Mouse (Mus musculus) Patski (cell line): Measurements from ENCODE around the gene Eva1b. TPM values are rescaled to one million over a fixed set of nuclear protein-coding genes. Genes with fewer than 3 reads are reported as not detected.

ENCODE experiments used
- ATAC-seq: fragments of 100-300 bp; one replicate; pipeline ENCODE4 v1.8.0; 2021
- CTCF ChIA-PET: fragments of 350-600 bp; sonication (Branson Sonifier 250); formaldehyde crosslinking; loops from one replicate; lab custom pipeline; 2022; ENCODE audit warnings: inconsistent platforms; lab: Charles Lee
- POLR2A ChIA-PET: fragments of 350-600 bp; sonication (Branson Sonifier 250); formaldehyde crosslinking; loops from one replicate; lab custom pipeline; 2022; ENCODE audit warnings: antibody characterized with exemption, inconsistent platforms; lab: Charles Lee
- DNase-seq: peaks from one replicate; pipeline ENCODE4 v3.0.0-alpha.2; 2011; ENCODE audit warnings: low read depth, low spot score
- H3K27me3 ChIP-seq: fragments of 371-371 bp; one replicate; pipeline ENCODE4 v1.5.1; 2021
- CTCF ChIP-seq: fragments of 100-300 bp; IDR thresholded peaks from one replicate; pipeline ENCODE4 v1.5.1; 2021
- in situ Hi-C: fragments of 300-500 bp; cut with MboI; formaldehyde crosslinking; loops from 3 replicates; pipeline ENCODE4 v1.11.1; 2018; ENCODE audit warnings: low pct_unique_long_range_greater_than_20kb, mixed read lengths
- polyA plus RNA-seq: library from polyadenylated mRNA; unstranded; gene quantifications from one replicate; pipeline ENCODE4 v1.2.3, GENCODE M21; 2021

The Eva1b gene
- polyA plus RNA-seq, 1 experiment from 2014 or later = 62.2 TPM

- in situ Hi-C loops = no loop called here
- CTCF ChIA-PET = no interaction called here
- DNase-seq (no peak), ATAC-seq (no peak)
- no peak for TF ChIP-seq CTCF
- POLR2A ChIA-PET = interaction anchor here (0.6 to 1.8 kb wide), 2 partner anchors 13 to 17 kb away, joined by 3 to 5 read pairs; no protein-coding TSS in a partner anchor
- H3K27me3 ChIP-seq = no peaks in the 10 kb centered on the region
These were observed 28.9 kb upstream of the Eva1b start for GRCm38 (mm10) chr4:126118651-126119050.

GRCm38 (mm10) chr4:126119051-126119450 lies 28.5 kb upstream of the Eva1b start:
- DNase-seq (no peak), ATAC-seq (no peak)
- in situ Hi-C loops = no loop called here
- no peak for TF ChIP-seq CTCF
- H3K27me3 ChIP-seq = no peaks in the 10 kb centered on the region
- CTCF ChIA-PET = no interaction called here
- POLR2A ChIA-PET = interaction anchor here (0.6 to 1.8 kb wide), 2 partner anchors 13 to 17 kb away, joined by 3 to 5 read pairs; no protein-coding TSS in a partner anchor

- POLR2A ChIA-PET = interaction anchor here (1.8 kb wide), 1 partner anchor 12 kb away, joined by 5 read pairs; no protein-coding TSS in a partner anchor
- DNase-seq (no peak), ATAC-seq (no peak)
- CTCF ChIA-PET = interaction anchor here (0.9 kb wide), 1 partner anchor 34 kb away, joined by 3 read pairs; no protein-coding TSS in a partner anchor
- in situ Hi-C loops = no loop called here
- H3K27me3 ChIP-seq = no peaks in the 10 kb centered on the region
- no peak for TF ChIP-seq CTCF
These were observed 27.5 kb upstream of the Eva1b start for GRCm38 (mm10) chr4:126120052-126120451.

- in situ Hi-C loops = no loop called here
- ChIA-PET POLR2A (no interaction called here), CTCF (interaction anchor here (0.9 kb wide), 1 partner anchor 34 kb away, joined by 3 read pairs; no protein-coding TSS in a partner anchor)
- H3K27me3 ChIP-seq = no peaks in the 10 kb centered on the region
- no peak for TF ChIP-seq CTCF
- ATAC-seq = no peak
- no peak for DNase-seq
These were observed 27.0 kb upstream of the Eva1b start for GRCm38 (mm10) chr4:126120506-126120905.

- POLR2A ChIA-PET = interaction anchor here (1.3 kb wide), 1 partner anchor 14 kb away, joined by 4 read pairs; no protein-coding TSS in a partner anchor
- in situ Hi-C loops = no loop called here
- TF ChIP-seq CTCF = no peak
- CTCF ChIA-PET = no interaction called here
- H3K27me3 ChIP-seq = no peaks in the 10 kb centered on the region
- DNase-seq (no peak), ATAC-seq (no peak)
These were observed 24.1 kb upstream of the Eva1b start for GRCm38 (mm10) chr4:126123309-126124040.

- DNase-seq = no peak
- in situ Hi-C loops = no loop called here
- H3K27me3 ChIP-seq = no peaks in the 10 kb centered on the region
- POLR2A ChIA-PET = interaction anchor here (0.8 to 2.5 kb wide), 6 partner anchors 17 to 73 kb away, joined by 3 to 20 read pairs (median 4); partner anchors contain the start of genes Eva1b and Stk40
- ATAC-seq = no peak
- CTCF ChIA-PET = interaction anchor here (0.8 to 2.3 kb wide), 8 partner anchors 9 to 183 kb away, joined by 3 to 8 read pairs (median 4); no protein-coding TSS in a partner anchor
- TF ChIP-seq CTCF = no peak
These were observed 17.0 kb upstream of the Eva1b start for GRCm38 (mm10) chr4:126130502-126130901.

- peak; percentile 89 for DNase-seq
- POLR2A ChIA-PET = interaction anchor here (0.8 to 2.5 kb wide), 8 partner anchors 12 to 72 kb away, joined by 3 to 20 read pairs (median 4); partner anchors contain the start of genes Eva1b and Stk40
- peak; percentile 90 for ATAC-seq
These were observed 16.0 kb upstream of the Eva1b start for GRCm38 (mm10) chr4:126131290-126132121.

GRCm38 (mm10) chr4:126132636-126133264 lies 14.8 kb upstream of the Eva1b start:
- DNase-seq (no peak), ATAC-seq (no peak)
- ChIA-PET POLR2A (interaction anchor here (0.5 to 2.5 kb wide), 4 partner anchors 14 to 1842 kb away, joined by 3 to 20 read pairs (median 4); partner anchors contain the start of genes Eva1b and Stk40), CTCF (interaction anchor here (1.3 to 2.3 kb wide), 3 partner anchors 9 to 28 kb away, joined by 3 to 8 read pairs (median 3); no protein-coding TSS in a partner anchor)
- in situ Hi-C loops = no loop called here
- TF ChIP-seq CTCF = no peak
- H3K27me3 ChIP-seq = no peaks in the 10 kb centered on the region

More at GRCm38 (mm10) chr4:126131290-126132121, 16.0 kb upstream of the Eva1b start:
- no peak for TF ChIP-seq CTCF
- CTCF ChIA-PET = interaction anchor here (0.8 to 2.3 kb wide), 11 partner anchors 10 to 182 kb away, joined by 3 to 8 read pairs (median 4); no protein-coding TSS in a partner anchor
- no peaks in the 10 kb centered on the region for H3K27me3 ChIP-seq
- in situ Hi-C loops = no loop called here

GRCm38 (mm10) chr4:126134236-126134635 lies 13.3 kb upstream of the Eva1b start:
- POLR2A ChIA-PET = no interaction called here
- ATAC-seq = no peak
- no peak for DNase-seq
- H3K27me3 ChIP-seq = no peaks in the 10 kb centered on the region
- CTCF ChIA-PET = no interaction called here
- no peak for TF ChIP-seq CTCF
- in situ Hi-C loops = no loop called here
